Mouse (Mus musculus) adrenal gland, adult 8-10 months (tissue): ENCODE data around the gene Gm6614. TPM values are rescaled to one million over a fixed set of nuclear protein-coding genes. Genes with fewer than 3 reads are reported as not detected.

ENCODE experiments used
- DNase-seq: peaks from one replicate; pipeline ENCODE4 v3.0.0; 2022
- total RNA-seq, 4 experiments: library from RNA; stranded (reverse); gene quantifications; 2 replicates each; pipeline ENCODE4 v1.2.4; 2022

Gene Gm6614
- total RNA-seq = not detected

GRCm38 (mm10) chr6:142011364-142011955 is at the start of gene Gm6614:
Gene Gm6614 (minus strand): TSS chr6:142011414.
- DNase-seq = no peak

GRCm38 (mm10) chr6:142058281-142058680 is 47.1 kb upstream of the Gm6614 start:
- peak; percentile 6 for DNase-seq

GRCm38 (mm10) chr6:142047689-142048088 is 36.5 kb upstream of the Gm6614 start:
- no peak for DNase-seq

GRCm38 (mm10) chr6:142045746-142046145 is 34.5 kb upstream of the Gm6614 start:
- DNase-seq = no peak

GRCm38 (mm10) chr6:142041896-142042295 is 30.7 kb upstream of the Gm6614 start:
- DNase-seq = no peak

- DNase-seq = no peak
These were observed 29.3 kb upstream of the Gm6614 start for GRCm38 (mm10) chr6:142040306-142041175.

- no peak for DNase-seq
These were observed 24.6 kb upstream of the Gm6614 start for GRCm38 (mm10) chr6:142035771-142036170.

- DNase-seq = no peak
These were observed 10.5 kb upstream of the Gm6614 start for GRCm38 (mm10) chr6:142021671-142022070.

GRCm38 (mm10) chr6:141986772-141987171 is 24.4 kb downstream of the Gm6614 start:
- no peak for DNase-seq

GRCm38 (mm10) chr6:141984644-141985043 is 26.6 kb downstream of the Gm6614 start:
- DNase-seq = no peak

- no peak for DNase-seq
These were observed 48.8 kb downstream of the Gm6614 start for GRCm38 (mm10) chr6:141962420-141962819.

- no peak for DNase-seq
These were observed 49.4 kb downstream of the Gm6614 start for GRCm38 (mm10) chr6:141961861-141962260.

- DNase-seq = no peak
These were observed 50.7 kb downstream of the Gm6614 start for GRCm38 (mm10) chr6:141960482-141960881.

GRCm38 (mm10) chr6:141946862-141947261 is 64.4 kb downstream of the Gm6614 start, which contains the start of gene Slco1a1:
Gene Slco1a1 (minus strand): TSS chr6:141946962.
- DNase-seq = no peak

- DNase-seq = no peak
These were observed 70.8 kb downstream of the Gm6614 start for GRCm38 (mm10) chr6:141940451-141940850.

Other genes with a start within 250 kb of the Gm6614 start
- not detected for gene Gm5724, start 237.6 kb downstream of the Gm6614 start, total RNA-seq
- gene Slco1a4, start 155.2 kb downstream of the Gm6614 start, total RNA-seq = 1 to 10 TPM in 1 of 4 experiments, under 1 TPM in 3; 0.07 to 1.1 (median 0.55) TPM
- under 1 TPM in 1 of 4 experiments, not detected in 3; 0.30 TPM for gene Slco1a1, start 64.5 kb downstream of the Gm6614 start, total RNA-seq
- gene Slco1a6, start 197.1 kb upstream of the Gm6614 start, total RNA-seq = under 1 TPM in 1 of 4 experiments, not detected in 3; 0.75 TPM